Mouse (Mus musculus) brain, embryonic 14.5 days (tissue): ENCODE data around the gene Zfp786.

Experiments used
- CTCF ChIP-seq: fragments of 200-500 bp; IDR thresholded peaks from 2 replicates; pipeline ENCODE4 v1.5.1; 2012; ENCODE audit warnings: inconsistent platforms, mild to moderate bottlenecking, moderate library complexity, borderline replicate concordance; ENCODE audit not compliant: insufficient read depth, insufficient read length; ENCODE audit errors: extremely low read depth
- POLR2A ChIP-seq: fragments of 200-500 bp; IDR thresholded peaks from 2 replicates; pipeline ENCODE4 v1.6.1; 2012; ENCODE audit warnings: mild to moderate bottlenecking, inconsistent platforms, borderline replicate concordance; ENCODE audit not compliant: poor library complexity, insufficient read depth, insufficient read length, severe bottlenecking; ENCODE audit errors: extremely low read depth

DNA sequence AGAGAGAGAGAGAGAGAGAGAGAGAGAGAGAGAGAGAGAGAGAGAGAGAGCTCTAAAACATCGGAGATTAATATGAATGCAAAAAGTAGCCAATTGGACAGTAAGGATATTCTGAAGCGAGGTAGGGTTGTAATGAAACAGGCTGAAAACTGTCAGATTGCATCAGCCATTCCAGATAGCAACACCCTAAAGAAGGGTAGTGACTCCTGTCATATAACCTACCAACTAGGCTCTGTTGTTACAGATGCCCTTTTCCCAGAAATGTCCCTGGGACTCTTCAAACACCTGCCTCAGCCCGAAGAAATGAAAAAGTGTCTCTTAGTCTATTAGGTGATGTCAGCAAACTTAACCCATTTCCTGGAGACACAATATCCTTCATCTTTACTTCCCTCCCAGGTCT is 41.8 kb downstream of the Zfp786 start:
- TF ChIP-seq CTCF: no peak
- no peak for TF ChIP-seq POLR2A
